33 mouse cellular contexts compared by ENCODE assay signal in genomic region chr19:15864129-15864528, GRCm38 (mm10).
"Had no signal": no experiment of that assay in that cellular context is flagged by ENCODE, and none has a peak within 500 bp of the region (broad histone marks: within the 10 kb centered on the region; RNA-seq: fewer than 3 reads in every experiment).

No protein-coding gene starts in this region.

- H3K4me1 ChIP-seq: heart, embryonic 12.5 days; heart, embryonic 13.5 days; heart, embryonic 15.5 days; intestine, embryonic 15.5 days; kidney, embryonic 15.5 days had no signal

- H3K27me3 ChIP-seq: heart, embryonic 12.5 days; heart, embryonic 13.5 days; heart, embryonic 15.5 days; hindbrain, embryonic 12.5 days; hindbrain, embryonic 15.5 days; intestine, embryonic 15.5 days had no signal

- ATAC-seq: hindbrain, embryonic 16.5 days; inflammation-experienced regulatory T-cells, adult 6 months; intestine, embryonic 15.5 days; intestine, embryonic 16.5 days; intestine, postnatal 0 days had no signal

- H3K4me3 ChIP-seq: heart, embryonic 12.5 days; heart, embryonic 13.5 days; heart, embryonic 15.5 days; hindbrain, embryonic 12.5 days; hindbrain, embryonic 13.5 days; hindbrain, embryonic 15.5 days; intestine, embryonic 15.5 days; kidney, embryonic 15.5 days; layer of hippocampus, adult 2 months; left cerebral cortex, adult 2 months had no signal

- DNase-seq: heart, postnatal 10 days; heart, postnatal 14 days; heart, postnatal 36 days; heart, postnatal 4 days; kidney, adult 11 months; kidney, adult 18-20 months; kidney, adult 2 months; kidney, adult 8-10 months; kidney, adult 9 months; kidney, postnatal 10 days; kidney, postnatal 14 days; kidney, postnatal 25 days; kidney, postnatal 36 days; kidney, postnatal 4 days; layer of hippocampus, adult 9-11 months; layer of hippocampus, postnatal 36 days had no signal

- H3K36me3 ChIP-seq: heart, embryonic 12.5 days; heart, embryonic 13.5 days; heart, embryonic 15.5 days; hindbrain, embryonic 12.5 days; hindbrain, embryonic 13.5 days; hindbrain, embryonic 15.5 days; intestine, embryonic 15.5 days; kidney, embryonic 15.5 days had no signal

- H3K27ac ChIP-seq: heart, embryonic 13.5 days; heart, embryonic 15.5 days; hindbrain, embryonic 12.5 days; hindbrain, embryonic 13.5 days; hindbrain, embryonic 14.5 days; hindbrain, embryonic 15.5 days; intestine, embryonic 15.5 days; kidney, embryonic 15.5 days; kidney, postnatal 0 days; layer of hippocampus, adult 2 months; left cerebral cortex, adult 2 months had no signal

- H3K9ac ChIP-seq: heart, embryonic 12.5 days; heart, embryonic 13.5 days; heart, embryonic 15.5 days; hindbrain, embryonic 12.5 days; hindbrain, embryonic 13.5 days; hindbrain, embryonic 14.5 days; hindbrain, embryonic 15.5 days; intestine, embryonic 15.5 days; kidney, embryonic 15.5 days had no signal

- H3K9me3 ChIP-seq: heart, embryonic 12.5 days; heart, embryonic 13.5 days; heart, embryonic 15.5 days; hindbrain, embryonic 12.5 days; hindbrain, embryonic 13.5 days; hindbrain, embryonic 15.5 days; intestine, embryonic 15.5 days; kidney, embryonic 15.5 days had no signal

- H3K4me2 ChIP-seq: heart, embryonic 11.5 days; heart, embryonic 12.5 days; heart, embryonic 13.5 days; heart, embryonic 15.5 days; hindbrain, embryonic 12.5 days; hindbrain, embryonic 13.5 days; hindbrain, embryonic 14.5 days; hindbrain, embryonic 15.5 days; intestine, embryonic 15.5 days; kidney, embryonic 15.5 days had no signal
